Mouse (Mus musculus) yolk sac, embryonic 10.5 days (tissue): Measurements from ENCODE around the gene Zcchc3.
A peak's percentile ranks its signal among the peaks of the same experiment; 100 is the strongest.
"Not testable (repeated sequence)": the region's sequence is repeated elsewhere in the genome, so short reads cannot be mapped to it uniquely, and the experiment has no call there.

Source experiments
- DNase-seq: peaks from one replicate; pipeline ENCODE4 v3.0.0-alpha.2; 2017; ENCODE audit warnings: low spot score

The Zcchc3 gene

DNA sequence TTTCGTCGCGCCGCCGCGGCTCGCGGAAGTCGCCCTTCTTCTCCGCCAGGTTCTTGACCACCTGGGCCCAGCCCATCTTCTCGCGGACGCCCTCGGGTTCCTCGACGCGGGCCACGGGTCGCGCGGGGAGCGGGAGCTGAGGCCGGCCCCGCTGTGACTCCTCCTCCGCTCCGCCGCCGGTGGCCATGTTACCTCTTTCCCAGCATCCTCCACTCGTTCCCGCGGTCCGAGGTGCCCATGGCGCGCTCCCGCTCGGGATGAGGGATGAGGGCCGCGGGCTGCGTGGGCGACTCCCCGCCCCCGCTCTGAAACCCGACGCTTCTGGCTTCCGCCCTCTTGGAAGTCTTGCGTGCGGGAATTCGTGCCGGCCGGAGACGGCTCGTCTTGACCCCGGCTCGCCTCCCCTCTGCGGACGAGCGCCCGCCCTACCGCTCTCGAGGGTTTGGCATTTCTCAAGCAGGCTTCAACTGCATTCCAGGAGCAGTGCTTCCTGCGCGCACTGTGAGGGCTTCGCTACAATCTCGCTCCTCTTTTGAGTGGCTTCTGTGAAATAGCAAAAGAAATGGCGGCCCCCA is at the start of gene Zcchc3:
TSS of gene Zcchc3 (minus strand) at position 437 of the 575 bp plus-strand sequence.
- DNase-seq: peak; percentile 93

DNA sequence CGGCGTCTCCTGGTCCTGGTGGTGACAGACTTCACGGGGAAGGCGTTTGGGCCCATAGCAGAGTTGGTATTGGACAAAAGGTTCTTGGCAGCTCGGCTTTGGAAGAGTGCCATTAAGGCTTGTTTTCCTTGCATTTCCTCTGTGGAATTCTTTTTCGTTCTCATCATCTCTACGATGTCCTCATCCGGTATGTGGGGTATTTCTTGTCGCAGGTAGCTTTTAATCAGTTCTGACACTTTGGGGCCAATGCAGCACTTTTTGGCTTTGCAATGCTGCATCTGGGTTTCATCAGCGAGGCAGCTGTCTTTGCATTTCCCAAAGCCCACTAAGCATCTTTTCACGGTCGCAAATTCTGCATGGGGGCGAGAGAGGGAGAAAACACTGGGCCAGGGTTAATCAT is 44.4 kb upstream of the Zcchc3 start:
- no peak for DNase-seq

- DNase-seq: no peak
Measured at GRCm38 (mm10) chr2:152452101-152452781, 37.4 kb upstream of the Zcchc3 start.

DNA sequence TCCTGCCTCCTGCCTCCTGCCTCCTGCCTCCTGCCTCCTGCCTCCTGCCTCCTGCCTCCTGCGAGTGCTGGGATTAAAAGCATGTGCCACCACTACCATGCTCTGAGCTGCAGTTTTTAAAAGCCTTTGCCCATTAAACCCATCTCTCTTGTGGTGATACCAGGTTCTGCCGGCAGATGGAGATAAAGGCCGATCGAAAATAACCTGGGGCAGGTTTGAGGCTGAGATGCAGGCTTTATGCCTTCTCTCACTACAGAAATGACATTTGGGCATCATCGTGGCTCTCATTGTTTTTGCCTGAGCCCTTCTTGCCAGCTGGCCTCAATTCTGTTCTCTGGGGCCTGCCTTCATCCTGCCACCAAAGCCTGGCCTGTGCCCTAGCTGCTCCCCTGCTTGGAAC is 35.4 kb upstream of the Zcchc3 start:
- DNase-seq: peak; percentile 18

GRCm38 (mm10) chr2:152447461-152447860 is 32.6 kb upstream of the Zcchc3 start:
- DNase-seq: no peak

DNA sequence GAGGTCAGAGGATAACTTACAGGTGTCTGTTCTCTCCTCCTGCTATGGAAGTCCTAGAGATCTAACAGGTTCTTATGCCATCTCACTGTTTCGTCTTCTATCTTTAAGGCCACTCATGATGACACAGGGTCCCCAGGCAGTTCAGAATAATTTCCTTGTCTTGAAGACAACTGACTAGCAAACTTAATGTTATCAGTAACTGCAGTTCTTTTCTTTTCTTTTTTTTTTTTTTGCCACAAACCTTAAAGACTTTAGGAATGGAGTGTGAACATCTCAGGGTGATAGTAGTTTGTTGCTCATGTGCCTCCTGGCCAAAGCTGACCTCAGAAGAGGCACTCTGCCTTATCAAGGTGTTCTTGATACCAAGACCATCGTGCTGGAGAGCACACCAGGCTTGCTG is 31.8 kb upstream of the Zcchc3 start:
- no peak for DNase-seq

DNA sequence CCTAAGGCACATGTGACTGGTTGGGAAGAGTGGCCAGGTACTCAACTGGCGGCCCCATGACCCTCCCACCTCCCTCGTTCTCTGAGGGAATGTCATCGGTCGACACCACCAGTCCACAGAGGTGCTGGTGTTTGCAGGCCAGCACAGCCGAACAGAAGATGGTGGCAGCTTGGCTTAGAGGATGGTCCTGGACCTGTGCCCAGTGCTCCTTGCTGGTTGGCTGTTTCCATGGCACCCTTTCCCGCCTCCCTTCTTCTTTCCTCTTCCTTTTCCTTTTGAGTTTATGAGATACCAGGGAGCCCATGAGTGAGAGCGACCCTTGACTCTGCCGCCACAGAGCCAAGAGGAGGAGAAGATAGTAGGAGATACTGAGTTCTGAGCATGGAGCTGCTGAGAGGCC is 28.5 kb upstream of the Zcchc3 start:
- DNase-seq: no peak

GRCm38 (mm10) chr2:152442322-152442721 is 27.5 kb upstream of the Zcchc3 start:
- DNase-seq: no peak

DNA sequence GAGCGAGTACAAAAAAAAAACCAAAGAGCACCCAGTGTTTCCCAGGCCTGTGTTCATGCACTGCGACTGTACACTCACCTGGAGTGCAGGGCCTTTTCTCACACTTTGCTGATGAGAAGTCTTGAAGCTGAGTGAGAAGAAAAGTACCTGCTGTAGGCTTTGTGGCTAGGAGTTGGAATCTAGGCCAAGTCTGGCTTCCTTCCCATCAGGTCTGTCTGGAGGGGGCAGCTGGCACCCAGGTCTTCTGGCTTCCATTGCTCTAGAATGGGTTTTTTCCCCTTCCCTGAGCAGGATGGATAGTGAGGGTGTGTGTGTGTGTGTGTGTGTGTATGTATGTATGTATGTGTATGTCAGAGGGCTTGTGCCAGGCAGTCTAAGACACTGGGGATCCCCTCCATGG is 25.0 kb upstream of the Zcchc3 start:
- no peak for DNase-seq

GRCm38 (mm10) chr2:152438963-152439362 is 24.1 kb upstream of the Zcchc3 start:
- DNase-seq: no peak

GRCm38 (mm10) chr2:152436983-152437860 is 22.4 kb upstream of the Zcchc3 start:
- peak; percentile 71 for DNase-seq

DNA sequence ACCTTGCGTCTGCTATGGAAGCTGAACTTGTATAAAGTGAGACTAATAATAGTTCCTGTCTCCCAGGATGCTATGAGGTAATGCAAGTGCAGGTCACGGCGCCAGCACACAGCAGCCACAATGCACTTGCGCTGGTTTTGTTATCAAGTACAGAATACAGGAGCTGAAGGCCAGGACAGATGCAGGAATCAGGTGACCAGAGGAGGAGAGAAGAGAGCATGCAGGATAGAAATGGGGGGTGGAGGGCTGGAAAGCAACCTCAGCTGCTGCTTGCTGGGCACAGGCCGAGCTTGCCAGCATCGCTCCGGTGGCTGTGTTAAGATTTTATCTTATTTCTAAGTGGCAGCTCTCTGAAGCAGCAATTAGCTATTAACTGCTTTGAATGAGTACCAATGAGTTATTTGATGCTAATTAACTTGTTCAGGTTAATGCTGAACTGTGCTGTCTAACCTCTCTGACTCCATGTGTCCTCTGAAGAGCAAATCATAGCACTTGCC is 21.6 kb upstream of the Zcchc3 start:
- no peak for DNase-seq

DNA sequence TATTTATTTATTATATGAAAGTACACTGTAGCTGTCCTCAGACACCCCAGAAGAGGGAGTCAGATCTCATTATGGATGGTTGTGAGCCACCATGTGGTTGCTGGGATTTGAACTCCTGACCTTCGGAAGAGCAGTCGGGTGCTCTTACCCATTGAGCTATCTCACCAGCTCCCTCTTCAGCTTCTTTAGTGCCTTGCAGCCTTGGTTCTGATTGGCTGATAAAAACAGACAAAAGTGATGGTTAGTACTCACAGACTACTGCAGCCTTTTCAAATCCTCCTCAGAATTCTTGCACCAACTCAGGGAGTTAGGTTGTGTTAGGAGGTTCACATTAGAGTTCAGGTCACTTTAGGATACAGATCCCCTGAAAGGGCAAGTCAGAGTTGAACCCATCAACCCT is 13.7 kb upstream of the Zcchc3 start:
- DNase-seq: not testable (repeated sequence)

DNA sequence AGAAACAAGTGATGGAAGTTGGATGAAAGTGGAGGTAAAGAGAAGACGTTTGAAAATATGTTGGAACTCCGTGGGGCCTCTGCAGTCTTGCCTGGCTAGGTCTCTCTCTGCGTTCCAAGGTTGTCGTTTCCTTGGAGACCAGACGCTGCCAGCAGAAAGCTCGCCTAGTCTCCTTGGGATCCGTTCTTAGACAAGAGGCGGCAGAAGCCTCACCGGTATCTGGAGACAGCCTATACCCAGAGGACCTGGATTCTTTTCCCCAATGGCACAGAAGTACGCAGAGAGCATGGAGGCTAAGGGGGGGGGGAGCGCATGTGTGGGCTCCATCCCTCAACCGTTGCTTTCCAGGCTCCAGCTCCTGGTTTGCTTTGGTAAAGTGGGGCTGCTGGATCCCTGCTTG is 12.7 kb upstream of the Zcchc3 start:
- DNase-seq: peak; percentile 37

DNA sequence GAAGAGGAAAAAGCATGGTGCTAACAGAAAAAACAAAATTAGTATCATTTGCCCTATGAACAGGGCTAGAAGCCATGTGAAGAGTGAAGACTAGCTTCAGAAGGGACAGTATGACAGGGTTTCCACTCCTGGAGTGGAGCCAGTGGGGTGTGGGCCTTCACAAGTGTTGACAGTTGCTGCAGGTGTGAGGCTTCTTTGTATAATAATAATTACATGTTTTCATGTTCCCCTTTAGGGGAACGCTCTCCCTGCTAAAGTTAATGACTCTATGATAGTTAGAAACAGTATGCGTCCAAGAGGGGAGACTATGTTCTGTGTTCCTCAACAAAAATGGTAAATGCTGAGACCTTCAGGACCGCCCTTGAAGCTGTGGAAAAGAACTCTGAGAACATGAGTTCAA is 959 bp upstream of the Zcchc3 start:
- no peak for DNase-seq

DNA sequence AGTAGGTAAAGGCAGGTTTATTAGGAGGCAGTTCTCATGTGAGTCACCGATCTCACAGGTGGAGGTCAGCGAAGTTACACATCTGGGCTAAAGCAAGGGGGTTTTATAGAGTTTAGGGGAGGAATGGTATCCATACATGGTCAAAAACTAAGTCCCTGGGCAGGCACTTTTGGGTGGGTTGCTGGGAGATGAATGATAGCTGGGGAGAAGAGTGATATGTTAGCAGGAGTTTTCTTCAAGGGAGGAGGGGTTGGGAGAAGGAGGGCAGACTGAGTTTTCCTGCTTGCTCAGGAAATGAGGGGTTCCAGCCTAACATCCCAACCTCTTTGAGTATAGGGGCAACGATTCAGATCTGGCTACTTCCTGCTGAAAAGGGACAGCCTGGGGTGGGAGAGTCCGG is 460 bp upstream of the Zcchc3 start, which contains the start of gene 6820408C15Rik:
TSS of gene 6820408C15Rik (plus strand) at position 301 of the 400 bp plus-strand sequence.
- DNase-seq: no peak

- peak; percentile 64 for DNase-seq
Measured at GRCm38 (mm10) chr2:152413765-152414584, 852 bp downstream of the Zcchc3 start.

DNA sequence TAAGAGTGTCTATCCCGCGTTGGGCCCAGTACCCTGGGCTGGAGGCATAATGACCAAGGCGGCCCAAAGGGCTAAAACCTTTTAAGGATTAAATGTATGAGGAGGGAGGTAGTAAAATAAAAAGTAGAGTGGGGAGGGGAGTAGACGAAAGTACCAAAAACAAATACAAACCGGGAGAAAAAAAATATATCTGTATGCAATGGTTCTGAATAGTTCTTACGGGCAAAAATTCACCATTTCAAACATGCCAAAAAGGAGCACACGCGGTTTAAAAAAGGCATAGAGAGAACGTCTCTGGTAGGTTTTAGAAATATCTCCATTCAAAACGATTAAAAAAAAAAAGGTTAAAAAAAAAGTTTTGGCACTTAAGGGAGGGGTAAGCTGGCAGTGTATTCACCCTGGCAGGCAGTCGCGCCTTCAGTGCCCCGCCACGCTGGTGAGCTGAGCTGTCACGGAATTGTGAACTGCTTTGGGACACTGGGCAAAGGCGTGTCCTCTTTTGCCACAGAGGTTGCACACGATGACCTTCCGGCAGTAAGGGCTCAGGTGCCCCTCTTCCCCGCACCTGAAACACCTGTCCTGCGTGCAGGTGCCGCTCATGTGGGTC is 1.6 kb downstream of the Zcchc3 start:
- DNase-seq: no peak

DNA sequence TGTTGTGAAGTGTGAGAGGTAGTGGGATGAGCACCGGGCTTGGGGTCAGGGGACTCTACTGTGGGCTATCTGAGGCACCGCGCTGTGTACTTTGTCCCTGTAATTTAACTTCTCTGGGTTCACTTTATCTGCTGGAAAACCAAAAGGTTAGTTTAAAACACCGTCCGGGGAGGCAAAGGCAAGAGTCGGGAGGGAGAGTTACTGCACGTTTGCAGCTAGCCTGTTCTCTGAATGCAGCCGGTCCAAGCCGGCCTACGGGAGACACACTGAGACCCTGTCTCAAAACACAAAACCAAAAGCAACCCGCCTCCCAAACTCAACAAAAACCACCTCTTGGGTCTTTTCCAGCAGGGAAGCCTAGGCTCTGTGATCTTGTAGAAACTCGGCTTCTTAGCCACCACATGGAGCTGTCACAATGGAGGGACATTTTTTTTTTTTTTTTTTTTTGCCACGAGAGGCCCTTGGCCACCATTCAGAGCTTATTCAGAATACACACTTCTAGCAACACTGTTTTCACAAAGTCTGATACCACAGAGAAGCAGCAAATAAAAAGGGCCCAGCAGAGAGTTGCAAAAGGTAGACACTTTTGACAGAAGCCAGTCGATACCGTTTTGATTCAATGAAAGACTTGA is 2.2 kb downstream of the Zcchc3 start:
- DNase-seq: peak; percentile 75

- peak; percentile 51 for DNase-seq
Measured at GRCm38 (mm10) chr2:152411471-152411870, 3.4 kb downstream of the Zcchc3 start.

DNA sequence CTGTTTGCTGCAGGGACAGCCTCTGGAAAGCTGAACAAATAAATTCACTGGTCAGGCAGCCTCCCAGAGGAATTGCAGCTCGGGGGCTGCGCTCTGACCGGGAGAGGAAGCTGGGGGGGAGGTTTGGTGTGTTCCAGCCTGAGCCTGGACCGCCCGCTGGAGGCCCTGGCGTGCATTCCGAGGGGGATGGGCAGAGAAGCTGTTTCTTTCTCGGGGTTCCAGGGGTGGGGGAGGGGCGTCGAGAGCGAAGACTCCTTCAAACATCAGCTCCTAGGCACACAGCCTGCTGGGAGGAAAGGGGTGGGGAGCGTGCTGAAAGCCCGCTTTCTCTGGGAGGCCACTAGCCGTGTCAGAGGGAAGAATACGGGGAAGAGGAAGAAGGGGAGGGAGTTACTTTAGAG is 3.9 kb downstream of the Zcchc3 start:
- peak; percentile 95 for DNase-seq
